Mouse (Mus musculus): ENCODE results near the gene Kbtbd8. TPM values are rescaled to one million over a fixed set of nuclear protein-coding genes. Genes with fewer than 3 reads are reported as not detected.

Gene Kbtbd8
- 7.3 to 12.5 TPM (median 7.8 TPM) in 4 replicates for total RNA-seq (2023; ENCODE audit: inconsistent age)

GRCm38 (mm10) chr6:95116946-95117345 lies at the start of gene Kbtbd8:
Gene Kbtbd8, plus strand, starts transcription at chr6:95117240.

Other genes with a start within 250 kb of the Kbtbd8 start
- not detected in 4 replicates for gene Gm10234, start 204.9 kb downstream of the Kbtbd8 start, total RNA-seq (2023; ENCODE audit: inconsistent age)